Mouse (Mus musculus) G1E (cell line): ENCODE data around the gene Enoph1.

Experiments
- CTCF ChIP-seq: IDR thresholded peaks from 2 replicates; pipeline ENCODE4 v1.5.1; 2012; ENCODE audit warnings: low read depth, low read length, inconsistent platforms, mixed read lengths
- GATA1 ChIP-seq: IDR thresholded peaks from 2 replicates; pipeline ENCODE4 v1.6.1; 2012; ENCODE audit warnings: borderline replicate concordance, low read length, inconsistent platforms, mixed read lengths

DNA sequence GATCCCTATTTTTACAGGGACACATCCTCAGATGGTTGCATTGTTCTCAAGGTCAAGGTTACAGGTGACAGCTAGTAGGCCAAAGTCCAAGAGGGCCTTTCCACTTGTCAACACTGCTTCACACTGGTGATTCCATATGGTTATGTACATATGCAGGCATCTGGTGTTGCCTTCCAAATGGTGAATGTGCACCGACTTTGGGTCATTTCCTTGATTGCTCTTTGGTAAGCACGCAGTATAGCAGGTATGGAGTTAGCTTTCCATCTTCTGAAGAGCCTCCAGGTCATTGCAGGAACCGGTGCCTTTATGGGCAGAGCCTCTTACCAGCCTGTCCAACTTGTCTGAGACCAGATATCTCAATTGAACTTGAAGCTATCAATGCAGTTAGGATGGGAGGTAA lies 7.1 kb upstream of the Enoph1 start:
- TF ChIP-seq CTCF (no peak), GATA1 (no peak)
